Mouse (Mus musculus) E14TG2a.4 (cell line): ENCODE measurements around the gene Itch.
A peak's percentile ranks its signal among the peaks of the same experiment; 100 is the strongest.

ENCODE experiments used
- H3K27me3 ChIP-seq: 2 replicates; pipeline ENCODE4 v1.6.1; 2014; ENCODE audit warnings: low read length, control low read depth; ENCODE audit not compliant: insufficient read depth
- H3K36me3 ChIP-seq: 2 replicates; pipeline ENCODE4 v1.6.1; 2014; ENCODE audit warnings: low read length, control low read depth; ENCODE audit not compliant: insufficient read depth
- H3K4me1 ChIP-seq: replicated peaks from 2 replicates; pipeline ENCODE4 v1.6.1; 2014; ENCODE audit warnings: low read depth, low read length, control low read depth
- H3K4me3 ChIP-seq: replicated peaks from 2 replicates; pipeline ENCODE4 v1.5.1; 2014; ENCODE audit warnings: mild to moderate bottlenecking, low read length
- H3K9me3 ChIP-seq: 2 replicates; pipeline ENCODE4 v1.6.1; 2014; ENCODE audit warnings: low read length, control low read depth
- CTCF ChIP-seq: conservative IDR thresholded peaks from 2 replicates; pipeline ENCODE4 v1.5.1; 2014; ENCODE audit warnings: low read length
- NANOG ChIP-seq: IDR thresholded peaks from 2 replicates; pipeline ENCODE4 v1.6.1; 2014; ENCODE audit warnings: borderline replicate concordance, low read length, mixed read lengths
- POU5F1 ChIP-seq: IDR thresholded peaks from 2 replicates; pipeline ENCODE4 v1.6.1; 2014; ENCODE audit warnings: low read length, borderline replicate concordance

The Itch gene

DNA sequence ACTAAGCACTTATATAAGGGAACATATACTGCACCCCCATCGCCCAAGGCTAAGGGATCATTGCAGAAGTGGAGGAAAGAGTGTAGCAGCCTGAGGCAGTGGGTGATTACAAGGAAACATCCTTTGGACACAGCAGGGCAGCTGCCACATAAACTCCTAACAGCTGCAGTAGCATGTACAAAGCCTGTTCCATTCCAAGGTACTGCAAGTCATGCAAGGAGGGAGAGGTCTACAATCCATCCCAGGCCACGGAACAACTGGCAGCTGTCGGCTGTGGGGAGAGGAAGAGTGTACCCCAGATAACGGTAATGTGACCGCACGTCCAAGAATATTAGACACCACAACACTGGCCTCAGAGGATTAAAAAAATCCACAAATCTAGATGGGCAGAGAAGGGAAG, 132.2 kb downstream of the Itch start:
- Histone ChIP-seq H3K4me3 (no peak overlapping the region), H3K9me3 (no peaks in the 10 kb centered on the region), H3K36me3 (no peaks in the 10 kb centered on the region), H3K27me3 (no peaks in the 10 kb centered on the region), H3K4me1 (no peaks in the 10 kb centered on the region)
- TF ChIP-seq CTCF = no peak
- no peak for TF ChIP-seq NANOG
- TF ChIP-seq POU5F1 = no peak

DNA sequence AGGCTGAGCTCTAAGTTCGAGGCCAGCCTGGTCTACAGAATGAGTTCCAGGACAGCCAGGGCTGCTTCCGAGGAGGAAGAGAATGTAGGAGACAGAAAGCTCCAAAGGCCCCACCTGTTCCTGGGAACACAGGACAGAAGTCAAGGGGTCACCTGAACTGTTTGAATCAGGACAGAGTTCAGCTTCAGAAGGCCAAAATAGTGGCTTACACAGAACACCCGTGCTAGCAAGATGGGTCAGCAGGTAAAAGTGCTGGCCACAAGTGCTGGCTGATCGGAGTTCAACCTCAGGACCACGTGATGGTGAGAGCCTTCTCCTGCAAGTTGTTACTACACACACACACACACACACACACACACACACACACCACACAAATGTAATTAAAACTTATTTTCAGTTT, 133.6 kb downstream of the Itch start:
- Histone ChIP-seq H3K36me3 (no peaks in the 10 kb centered on the region), H3K4me3 (no peak overlapping the region), H3K27me3 (no peaks in the 10 kb centered on the region), H3K4me1 (no peaks in the 10 kb centered on the region), H3K9me3 (no peaks in the 10 kb centered on the region)
- TF ChIP-seq NANOG (no peak), POU5F1 (no peak), CTCF (no peak)

DNA sequence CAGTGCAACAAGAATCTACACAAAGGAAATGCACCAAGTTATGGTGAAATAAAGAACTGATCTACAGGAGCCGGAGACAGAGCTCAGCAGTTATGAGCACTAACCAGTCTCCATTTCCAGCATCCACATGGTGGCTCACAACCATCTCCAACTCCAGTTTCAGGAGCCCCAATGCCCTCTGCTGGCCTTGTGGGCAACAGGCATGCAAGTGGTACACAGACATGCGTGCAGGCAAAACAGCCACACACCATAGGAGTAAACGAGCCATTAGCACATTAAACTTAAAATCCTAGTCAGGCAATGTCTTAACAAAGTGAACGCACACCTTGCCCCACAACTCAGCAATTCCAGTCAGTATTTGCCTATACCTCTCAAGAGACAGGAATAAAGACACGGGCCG, 138.6 kb downstream of the Itch start:
- Histone ChIP-seq H3K9me3 (no peaks in the 10 kb centered on the region), H3K4me1 (peaks cover 9% of the 10 kb centered on the region), H3K4me3 (no peak overlapping the region), H3K27me3 (no peaks in the 10 kb centered on the region), H3K36me3 (no peaks in the 10 kb centered on the region)
- TF ChIP-seq POU5F1 (no peak), CTCF (peak; percentile 29)

DNA sequence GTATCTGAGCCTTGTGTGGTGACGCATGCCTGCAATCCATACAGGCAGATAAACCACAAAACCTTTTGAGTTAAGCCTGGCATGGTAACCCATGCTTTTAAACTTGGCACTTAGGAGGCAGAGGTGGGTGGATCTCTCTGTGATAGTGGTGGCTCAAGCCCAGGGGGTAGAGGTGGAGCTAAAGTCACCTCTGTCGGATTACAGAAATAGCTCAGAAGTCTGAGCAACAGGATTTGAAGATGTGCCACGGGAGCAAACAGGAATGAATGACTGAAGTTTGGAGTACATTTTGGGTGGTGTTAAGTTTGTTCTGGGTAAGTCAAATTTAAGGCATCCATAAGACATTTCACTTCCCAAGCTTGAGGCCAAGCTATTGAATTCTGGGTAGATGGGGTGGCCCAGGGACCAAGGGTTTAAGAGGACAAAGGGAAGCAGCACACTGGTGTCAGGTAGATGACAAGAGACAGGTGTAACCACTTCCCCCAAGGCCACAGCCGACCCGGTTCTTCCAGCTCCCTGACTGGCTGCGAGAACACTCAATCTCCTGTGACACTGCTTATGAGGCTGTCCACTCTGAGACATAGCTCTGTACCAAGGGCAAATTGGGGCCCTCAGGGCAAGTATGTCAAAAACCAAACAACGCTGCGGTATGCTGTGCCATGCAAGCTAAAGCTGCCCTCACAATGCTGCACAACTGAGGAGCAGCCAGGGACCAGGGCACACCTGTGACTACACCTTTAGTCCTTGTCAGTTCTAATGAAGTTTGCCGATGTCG, 139.3 kb downstream of the Itch start:
- Histone ChIP-seq H3K4me1 (peaks cover 15% of the 10 kb centered on the region), H3K27me3 (no peaks in the 10 kb centered on the region), H3K9me3 (no peaks in the 10 kb centered on the region), H3K4me3 (no peak overlapping the region), H3K36me3 (no peaks in the 10 kb centered on the region)
- no peak for TF ChIP-seq CTCF
- TF ChIP-seq NANOG = no peak
- no peak for TF ChIP-seq POU5F1

DNA sequence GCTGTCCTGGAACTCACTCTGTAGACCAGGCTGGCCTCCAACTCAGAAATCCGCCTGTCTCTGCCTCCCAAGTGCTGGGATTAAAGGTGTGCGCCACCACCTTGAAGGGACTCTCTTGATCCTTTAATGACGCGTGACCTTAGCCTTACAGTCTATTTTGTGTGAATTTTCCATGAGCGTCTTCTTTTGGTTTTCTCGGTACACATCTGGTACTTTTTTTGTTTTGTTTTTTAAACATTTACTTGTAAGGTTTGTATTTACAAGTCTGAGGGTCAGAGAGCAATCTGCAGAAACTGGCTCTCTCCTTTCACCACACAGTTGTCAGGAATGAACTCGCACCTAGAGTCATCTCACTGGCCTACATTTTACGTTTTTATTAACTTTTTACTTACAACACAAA, 140.3 kb downstream of the Itch start:
- Histone ChIP-seq H3K27me3 (no peaks in the 10 kb centered on the region), H3K4me3 (no peak overlapping the region), H3K36me3 (peaks cover 9% of the 10 kb centered on the region), H3K9me3 (no peaks in the 10 kb centered on the region), H3K4me1 (peaks cover 19% of the 10 kb centered on the region)
- no peak for TF ChIP-seq CTCF

DNA sequence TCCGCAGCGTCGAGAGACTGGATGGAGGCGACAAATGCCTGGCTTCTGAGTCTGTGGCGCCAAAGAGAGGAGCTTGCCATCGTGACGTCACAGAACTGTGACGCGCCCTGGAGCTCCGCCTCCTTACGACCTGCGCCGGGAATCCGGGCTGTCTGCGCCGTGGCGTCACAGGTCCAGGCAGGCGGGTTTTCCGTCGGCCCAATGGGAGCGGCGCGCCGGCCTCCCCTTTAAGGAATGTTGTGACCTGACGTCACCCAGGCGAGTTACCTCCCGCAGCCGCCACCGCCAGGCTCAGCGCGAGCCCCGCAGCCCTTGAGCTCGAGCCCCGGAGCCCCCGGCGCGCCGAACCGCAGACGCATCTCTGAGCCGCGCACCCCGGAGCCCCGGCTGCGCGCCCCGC, 142.9 kb downstream of the Itch start, which contains the start of gene Map1lc3a:
Gene Map1lc3a (plus strand): TSS at position 103 of the 400 bp plus-strand sequence.
- TF ChIP-seq CTCF = no peak
- Histone ChIP-seq H3K4me1 (peaks cover 19% of the 10 kb centered on the region), H3K36me3 (peaks cover 18% of the 10 kb centered on the region), H3K9me3 (no peaks in the 10 kb centered on the region), H3K4me3 (peak within 1 kb of the TSS; percentile 99), H3K27me3 (no peaks in the 10 kb centered on the region)
